Mouse (Mus musculus) thymus, postnatal 36 days (tissue): Measurements from ENCODE around the gene Als2cr12.
"Not testable (repeated sequence)": the region's sequence is repeated elsewhere in the genome, so short reads cannot be mapped to it uniquely, and the experiment has no call there.

Experiments
- DNase-seq, 2 experiments: peaks; one replicate each; pipeline ENCODE4 v3.0.0; 2022; ENCODE audit warnings: mixed read lengths in 2 of 2

Als2cr12 gene

GRCm38 (mm10) chr1:58609591-58609990 is 86.2 kb downstream of the Als2cr12 start:
- DNase-seq = not testable (repeated sequence)

GRCm38 (mm10) chr1:58603738-58604137 is 92.1 kb downstream of the Als2cr12 start:
- DNase-seq = no peak

- DNase-seq = no peak
Measured at GRCm38 (mm10) chr1:58602681-58603080, 93.1 kb downstream of the Als2cr12 start.
